Mouse (Mus musculus): ENCODE measurements around the gene Ascc1. TPM values are rescaled to one million over a fixed set of nuclear protein-coding genes. Genes with fewer than 3 reads are reported as not detected.

The Ascc1 gene
- total and polyA plus RNA-seq, 3 experiments = 17.0 to 37.9 TPM; not detected in 1

DNA sequence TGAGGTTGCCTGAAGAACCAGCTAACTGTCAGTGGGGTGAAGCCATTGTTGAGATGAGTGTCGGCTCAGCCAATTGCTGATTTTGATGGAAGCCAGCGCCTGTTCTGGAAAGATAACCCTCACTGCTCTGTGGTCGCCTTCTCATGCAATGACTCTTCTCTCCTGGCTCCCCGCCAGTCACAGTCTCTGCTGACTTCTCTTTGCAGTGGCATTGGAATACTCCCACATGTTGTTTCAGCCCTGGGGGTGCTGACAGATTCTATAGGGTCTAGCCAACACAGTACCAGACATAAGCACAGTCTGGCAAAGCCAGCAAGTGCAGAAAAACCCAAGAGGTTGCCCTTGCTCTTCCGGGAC is 75.9 kb downstream of the Ascc1 start (continued):
- no peak for TF ChIP-seq POLR2AphosphoS5 (IDR thresholded peaks at IDR 0.05; ENCODE audit: borderline replicate concordance, low read depth, low read length)

DNA sequence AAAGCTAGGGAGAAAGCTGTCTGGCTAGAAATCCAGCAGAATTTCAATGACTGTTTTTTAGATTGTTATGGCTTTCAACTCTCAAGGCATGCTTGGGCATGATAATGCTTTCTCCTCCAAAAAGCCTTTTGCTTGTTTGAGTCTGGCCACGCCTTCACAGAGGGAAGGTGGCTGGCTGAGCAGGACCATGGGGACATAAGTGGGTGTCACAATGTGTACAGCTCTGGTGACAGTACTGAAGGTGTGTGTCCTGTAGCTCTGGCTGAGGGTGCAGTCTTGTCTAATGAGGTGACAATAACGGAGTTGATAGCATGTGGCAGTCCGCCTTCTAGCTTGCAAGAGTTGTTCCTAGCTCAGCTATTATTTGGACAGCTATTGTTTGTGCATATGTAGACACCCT is 77.6 kb downstream of the Ascc1 start:
- Histone ChIP-seq H3K9ac (ENCODE audit: control insufficient read depth, low read depth, low read length, poor library complexity, severe bottlenecking) (no peak overlapping the region), H3K9me3 (replicated peaks; ENCODE audit: insufficient read depth, low read length) (no peaks in the 10 kb centered on the region), H3K27ac (ENCODE audit: control insufficient read depth, low read depth, low read length) (peak overlapping the region; percentile 36; the same call in 1 of the 2 replicates), H3K27me3 (ENCODE audit: control insufficient read depth in 1 of 2, insufficient read depth in 2 of 2, low read length in 2 of 2) (no peaks in the 10 kb centered on the region), H3K36me3 (ENCODE audit: control insufficient read depth in 1 of 2, insufficient read depth in 2 of 2, low read length in 2 of 2) (peaks cover 0 to 27% of the 10 kb centered on the region in 2 experiments; a peak in 2 of 4 replicates), H3K4me3 (ENCODE audit: control insufficient read depth in 1 of 2, insufficient read depth in 1 of 2, low read depth in 2 of 2, low read length in 2 of 2) (no peak overlapping the region), H3K4me1 (ENCODE audit: control insufficient read depth in 1 of 2, insufficient read depth in 2 of 2, low read length in 2 of 2) (peaks cover 18 to 29% of the 10 kb centered on the region in 2 experiments), H3K79me2 (ENCODE audit: control insufficient read depth, insufficient read depth, low read length, poor library complexity) (no peaks in the 10 kb centered on the region)
- DNase-seq (ENCODE audit: low read depth, low spot score) = peak; percentile 57
- no peak for TF ChIP-seq GABPA (IDR thresholded peaks at IDR 0.05; ENCODE audit: low read depth, low read length)
- TF ChIP-seq EP300 (IDR thresholded peaks at IDR 0.05; ENCODE audit: low read depth in 1 of 2, low read length in 2 of 2) = 0 out of 4 replicates have a peak, but pooled peaks of 1 of the 2 experiments have one; percentile 25
- TF ChIP-seq USF2 (IDR thresholded peaks at IDR 0.05; ENCODE audit: borderline replicate concordance in 1 of 2, insufficient read depth in 1 of 2, low read depth in 1 of 2, low read length in 2 of 2) = no peak
- no peak for TF ChIP-seq ZNF384 (IDR thresholded peaks at IDR 0.05; ENCODE audit: low read depth, low read length)

DNA sequence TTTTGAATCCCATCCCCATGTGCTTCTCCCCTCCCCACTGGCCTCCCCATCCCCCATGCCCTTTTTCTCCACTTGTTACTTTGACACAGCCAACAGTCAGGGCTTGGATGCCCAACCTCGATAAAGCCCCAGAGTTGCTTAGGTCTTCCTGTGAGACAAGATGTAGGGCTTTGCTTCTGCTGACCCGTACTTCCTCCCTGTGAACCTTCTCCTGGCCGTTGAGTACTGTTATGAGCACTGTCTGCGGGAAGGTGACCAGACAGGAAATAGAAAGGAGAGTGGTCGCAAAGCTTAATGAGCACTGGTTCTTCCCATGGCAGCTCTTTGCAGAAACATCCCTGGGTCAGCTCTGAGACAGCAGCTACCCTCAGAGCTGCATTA is 78.0 kb downstream of the Ascc1 start:
- no peaks in the 10 kb centered on the region for H3K9me3 ChIP-seq (replicated peaks; ENCODE audit: insufficient read depth, low read length)
- no peak for TF ChIP-seq MXI1 (IDR thresholded peaks at IDR 0.05; ENCODE audit: low read depth, low read length)
- H3K27me3 ChIP-seq (ENCODE audit: control insufficient read depth in 1 of 2, insufficient read depth in 2 of 2, low read length in 2 of 2) = no peaks in the 10 kb centered on the region
- H3K4me3 ChIP-seq (ENCODE audit: control insufficient read depth in 1 of 2, insufficient read depth in 1 of 2, low read depth in 2 of 2, low read length in 2 of 2) = no peak overlapping the region
- no peaks in the 10 kb centered on the region for H3K79me2 ChIP-seq (ENCODE audit: control insufficient read depth, insufficient read depth, low read length, poor library complexity)
- no peak overlapping the region for H3K27ac ChIP-seq (ENCODE audit: control insufficient read depth, low read depth, low read length)
- no peak for DNase-seq (ENCODE audit: low read depth, low spot score)
- H3K4me1 ChIP-seq (ENCODE audit: control insufficient read depth in 1 of 2, insufficient read depth in 2 of 2, low read length in 2 of 2) = peaks cover 18 to 31% of the 10 kb centered on the region in 2 experiments
- H3K36me3 ChIP-seq (ENCODE audit: control insufficient read depth in 1 of 2, insufficient read depth in 2 of 2, low read length in 2 of 2) = peaks cover 0 to 28% of the 10 kb centered on the region in 2 experiments; a peak in 2 of 4 replicates
- H3K9ac ChIP-seq (ENCODE audit: control insufficient read depth, low read depth, low read length, poor library complexity, severe bottlenecking) = no peak overlapping the region

DNA sequence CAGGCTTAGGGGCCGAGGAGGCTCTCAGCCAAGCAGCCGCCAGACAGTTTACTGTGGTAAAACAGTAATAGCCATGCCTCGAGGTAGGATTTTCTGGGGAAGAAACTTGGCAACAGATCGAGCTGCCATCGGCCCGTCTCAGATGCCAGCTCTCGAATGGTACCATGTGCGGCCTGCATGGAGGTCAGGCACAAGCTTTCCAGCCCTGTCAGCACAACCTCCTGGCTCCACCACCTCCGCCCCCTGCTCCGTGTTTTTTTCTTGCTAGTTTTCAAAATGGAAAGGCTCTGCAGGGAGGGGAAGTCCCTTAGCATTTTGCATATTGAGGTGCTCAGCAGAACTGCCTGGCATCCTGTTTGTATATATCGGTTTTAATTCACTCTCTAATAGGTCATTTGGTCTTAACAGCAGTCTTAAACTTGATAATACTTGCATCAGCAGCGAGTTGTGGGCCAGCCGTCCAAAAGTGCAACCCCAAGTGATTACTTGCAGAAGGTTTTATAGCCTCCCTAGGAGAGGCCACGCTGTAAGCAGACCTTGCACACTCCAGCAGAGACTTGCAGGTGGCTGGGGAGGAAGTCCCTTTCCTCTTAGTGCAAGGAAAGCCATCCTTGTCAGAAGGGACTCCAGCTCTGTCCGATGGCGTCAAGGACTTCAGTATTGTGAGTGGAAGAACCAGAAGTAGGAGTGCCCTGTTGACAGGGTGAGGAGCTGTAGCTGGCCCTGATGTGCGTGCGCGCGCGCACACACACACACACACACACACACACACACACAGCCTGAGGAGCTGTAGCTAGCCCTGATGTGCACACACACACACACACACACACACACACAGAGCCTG is 78.6 kb downstream of the Ascc1 start:
- peaks cover 18 to 37% of the 10 kb centered on the region in 2 experiments for H3K4me1 ChIP-seq (ENCODE audit: control insufficient read depth in 1 of 2, insufficient read depth in 2 of 2, low read length in 2 of 2)
- H3K9ac ChIP-seq (ENCODE audit: control insufficient read depth, low read depth, low read length, poor library complexity, severe bottlenecking) = no peak overlapping the region
- peaks cover 0 to 33% of the 10 kb centered on the region in 2 experiments; a peak in 2 of 4 replicates for H3K36me3 ChIP-seq (ENCODE audit: control insufficient read depth in 1 of 2, insufficient read depth in 2 of 2, low read length in 2 of 2)
- no peaks in the 10 kb centered on the region for H3K9me3 ChIP-seq (replicated peaks; ENCODE audit: insufficient read depth, low read length)
- H3K79me2 ChIP-seq (ENCODE audit: control insufficient read depth, insufficient read depth, low read length, poor library complexity) = no peaks in the 10 kb centered on the region
- TF ChIP-seq KAT2A (conservative IDR thresholded peaks at IDR 0.05; ENCODE audit: low read depth, low read length) = no peak
- TF ChIP-seq SMC3 (IDR thresholded peaks at IDR 0.05; ENCODE audit: low read depth, low read length) = no peak
- no peak overlapping the region for H3K27ac ChIP-seq (ENCODE audit: control insufficient read depth, low read depth, low read length)
- no peak overlapping the region for H3K4me3 ChIP-seq (ENCODE audit: control insufficient read depth in 1 of 2, insufficient read depth in 1 of 2, low read depth in 2 of 2, low read length in 2 of 2)
- H3K27me3 ChIP-seq (ENCODE audit: control insufficient read depth in 1 of 2, insufficient read depth in 2 of 2, low read length in 2 of 2) = no peaks in the 10 kb centered on the region
- DNase-seq (ENCODE audit: low read depth, low spot score) = no peak
